Mouse (Mus musculus) adrenal gland, postnatal 14 days (tissue): ENCODE results near the gene Ift88. TPM values are rescaled to one million over a fixed set of nuclear protein-coding genes. Genes with fewer than 3 reads are reported as not detected.

Experiments
- total RNA-seq: library from RNA; stranded (reverse); gene quantifications from 2 replicates; pipeline ENCODE4 v1.2.3, GENCODE M21; 2021

The Ift88 gene
- total RNA-seq, 1 experiment from 2014 or later, result 9.6 TPM

Other genes starting within 250 kb of the Ift88 start
- gene Cryl1, start 25.5 kb upstream of the Ift88 start, total RNA-seq, result 16.9 and 18.6 TPM in 2 replicates
- 2.0 and 3.7 TPM in 2 replicates for gene Il17d, start 100.7 kb downstream of the Ift88 start, total RNA-seq
- 26.2 and 34.2 TPM in 2 replicates for gene Eef1akmt1, start 147.6 kb downstream of the Ift88 start, total RNA-seq
- 28.2 and 30.0 TPM in 2 replicates for gene Xpo4, start 241.4 kb downstream of the Ift88 start, total RNA-seq